Mouse (Mus musculus) embryonic fibroblast, embryonic 13.5 days (primary cell): Measurements from ENCODE around the gene Pet100. TPM values are rescaled to one million over a fixed set of nuclear protein-coding genes. Genes with fewer than 3 reads are reported as not detected.
"Not testable (repeated sequence)": the region's sequence is repeated elsewhere in the genome, so short reads cannot be mapped to it uniquely, and the experiment has no call there.

Experiments used
- H3K27ac ChIP-seq: 2 replicates; pipeline ENCODE4 v1.5.1; 2012; ENCODE audit warnings: low read length, control low read depth, inconsistent platforms; ENCODE audit not compliant: insufficient read depth
- H3K4me1 ChIP-seq: 2 replicates; pipeline ENCODE4 v1.6.1; 2011; ENCODE audit warnings: low read length; ENCODE audit not compliant: control insufficient read depth, insufficient read depth
- H3K4me3 ChIP-seq: 2 replicates; pipeline ENCODE4 v1.5.1; 2011; ENCODE audit warnings: mild to moderate bottlenecking, control low read depth, low read length; ENCODE audit not compliant: insufficient read depth
- CTCF ChIP-seq: IDR thresholded peaks from 2 replicates; pipeline ENCODE4 v1.5.1; 2011; ENCODE audit warnings: mild to moderate bottlenecking, control low read depth, low read length, moderate library complexity, borderline replicate concordance; ENCODE audit not compliant: insufficient read depth
- POLR2A ChIP-seq: IDR thresholded peaks from 2 replicates; pipeline ENCODE4 v1.6.1; 2011; ENCODE audit warnings: low read depth, mild to moderate bottlenecking, control low read depth, low read length, moderate library complexity
- polyA plus RNA-seq: library from polyadenylated mRNA; stranded (reverse); fragments of >200 nt; gene quantifications from 2 replicates; pipeline ENCODE4 v1.2.4, GENCODE M21; 2011; ENCODE audit warnings: low read depth; ENCODE audit not compliant: missing spikeins, insufficient read length

The Pet100 gene
- polyA plus RNA-seq = 73.1 and 80.7 TPM in 2 replicates

DNA sequence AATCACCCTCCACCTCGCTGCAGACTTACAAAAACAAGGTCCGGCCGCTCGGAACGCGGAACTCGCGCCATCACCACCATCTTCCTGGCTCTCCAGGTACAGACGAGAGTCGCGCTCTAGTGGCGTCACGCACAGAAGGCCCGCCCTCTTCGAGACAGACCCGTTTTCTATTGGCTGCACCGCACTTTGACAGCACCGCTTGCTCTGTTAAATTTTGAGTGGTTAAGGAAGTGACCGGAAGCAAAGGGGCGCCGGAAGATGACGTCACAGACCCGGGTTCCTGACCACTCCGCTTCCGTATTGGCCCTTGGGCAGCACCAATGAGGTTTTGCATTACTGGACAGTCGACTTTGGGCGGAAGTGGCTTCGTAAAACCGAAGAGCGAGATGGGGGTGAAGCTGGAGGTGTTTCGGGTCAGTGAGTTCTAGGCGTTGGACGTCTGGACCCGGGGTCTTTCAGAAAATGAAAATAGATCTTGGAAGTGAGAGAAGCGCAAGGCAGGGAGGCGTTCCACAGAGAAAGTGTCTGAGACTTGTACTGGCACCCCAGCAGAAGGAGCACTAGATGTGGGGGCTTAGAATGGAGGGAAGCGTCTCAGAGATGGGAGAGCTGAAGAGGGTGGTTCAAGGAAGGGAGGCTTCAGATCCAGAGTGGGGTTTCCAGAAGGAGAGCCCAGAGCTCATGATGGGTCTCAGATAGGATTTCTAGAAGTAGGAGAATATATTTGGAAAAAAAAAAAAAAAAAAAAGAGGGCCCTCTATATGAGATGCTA, at the start of gene Pet100, which contains the start of gene Xab2:
Pet100 (plus strand) TSS at position 350 of the 772 bp plus-strand sequence.
Xab2 (minus strand) TSS at position 118 of the 772 bp plus-strand sequence.
- Histone ChIP-seq H3K27ac (no peak within 1 kb of the TSS), H3K4me3 (peak within 1 kb of the TSS; percentile 97), H3K4me1 (no peaks in the 10 kb centered on the region)
- TF ChIP-seq POLR2A (peak; percentile 50), CTCF (no peak)

DNA sequence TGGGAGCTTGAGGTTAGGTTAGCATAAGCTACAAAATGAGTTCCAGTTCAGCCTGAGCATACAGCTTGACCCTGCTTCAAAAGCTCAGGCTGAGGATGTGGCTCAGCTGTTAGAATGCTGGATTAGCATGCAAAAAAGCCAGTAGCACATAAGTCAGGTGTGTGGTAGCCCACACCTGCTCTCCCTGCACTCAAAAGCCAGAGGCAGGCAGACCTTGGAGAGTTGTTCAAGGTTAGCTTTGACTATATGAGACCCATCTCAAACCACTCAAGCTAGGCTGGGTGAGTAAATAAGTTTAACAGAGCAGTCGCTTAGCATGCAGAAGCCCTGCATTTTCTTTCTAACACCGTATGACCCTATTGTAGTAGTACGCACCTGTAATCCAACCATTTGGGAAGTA, 46.8 kb upstream of the Pet100 start:
- Histone ChIP-seq H3K4me3 (no peak overlapping the region), H3K4me1 (no peaks in the 10 kb centered on the region), H3K27ac (no peak overlapping the region)
- TF ChIP-seq POLR2A (no peak), CTCF (no peak)

DNA sequence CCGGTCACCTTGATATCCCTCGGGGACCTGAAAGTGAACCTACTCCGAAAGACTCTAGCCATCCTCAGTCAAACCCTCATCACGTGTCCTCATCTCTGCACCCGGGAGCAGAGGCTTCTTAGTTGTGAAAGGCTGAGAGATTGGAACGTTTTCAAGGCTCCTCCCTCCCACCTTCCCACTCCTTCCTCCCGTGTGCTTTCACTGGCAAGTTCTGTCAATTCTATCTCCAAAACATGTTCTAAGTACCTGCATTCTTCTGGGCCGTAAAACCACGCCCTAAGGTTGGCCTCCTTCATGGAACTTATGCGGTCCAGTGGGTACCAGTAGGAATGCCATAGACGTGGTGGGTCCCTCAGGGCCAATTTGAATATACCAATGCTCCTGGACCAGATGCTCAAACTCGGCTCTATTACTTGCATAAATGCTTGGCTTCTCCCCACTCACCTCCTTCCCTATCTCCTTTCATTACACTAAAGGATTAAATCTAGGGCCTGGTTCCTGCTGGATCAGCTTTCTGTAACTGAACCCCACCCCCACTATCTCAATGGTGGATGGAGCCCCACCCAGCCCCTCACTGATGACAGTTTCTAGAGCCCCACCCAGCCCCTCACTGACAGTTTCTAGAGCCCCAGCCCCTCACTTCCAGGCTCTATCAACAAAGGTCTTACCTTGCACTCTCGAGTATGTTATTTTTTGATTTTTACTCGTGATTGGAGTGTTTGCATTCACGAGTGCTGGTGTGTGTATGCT, 45.0 kb upstream of the Pet100 start:
- Histone ChIP-seq H3K4me1 (no peaks in the 10 kb centered on the region), H3K4me3 (no peak overlapping the region), H3K27ac (no peak overlapping the region)
- TF ChIP-seq CTCF = no peak
- TF ChIP-seq POLR2A = no peak

DNA sequence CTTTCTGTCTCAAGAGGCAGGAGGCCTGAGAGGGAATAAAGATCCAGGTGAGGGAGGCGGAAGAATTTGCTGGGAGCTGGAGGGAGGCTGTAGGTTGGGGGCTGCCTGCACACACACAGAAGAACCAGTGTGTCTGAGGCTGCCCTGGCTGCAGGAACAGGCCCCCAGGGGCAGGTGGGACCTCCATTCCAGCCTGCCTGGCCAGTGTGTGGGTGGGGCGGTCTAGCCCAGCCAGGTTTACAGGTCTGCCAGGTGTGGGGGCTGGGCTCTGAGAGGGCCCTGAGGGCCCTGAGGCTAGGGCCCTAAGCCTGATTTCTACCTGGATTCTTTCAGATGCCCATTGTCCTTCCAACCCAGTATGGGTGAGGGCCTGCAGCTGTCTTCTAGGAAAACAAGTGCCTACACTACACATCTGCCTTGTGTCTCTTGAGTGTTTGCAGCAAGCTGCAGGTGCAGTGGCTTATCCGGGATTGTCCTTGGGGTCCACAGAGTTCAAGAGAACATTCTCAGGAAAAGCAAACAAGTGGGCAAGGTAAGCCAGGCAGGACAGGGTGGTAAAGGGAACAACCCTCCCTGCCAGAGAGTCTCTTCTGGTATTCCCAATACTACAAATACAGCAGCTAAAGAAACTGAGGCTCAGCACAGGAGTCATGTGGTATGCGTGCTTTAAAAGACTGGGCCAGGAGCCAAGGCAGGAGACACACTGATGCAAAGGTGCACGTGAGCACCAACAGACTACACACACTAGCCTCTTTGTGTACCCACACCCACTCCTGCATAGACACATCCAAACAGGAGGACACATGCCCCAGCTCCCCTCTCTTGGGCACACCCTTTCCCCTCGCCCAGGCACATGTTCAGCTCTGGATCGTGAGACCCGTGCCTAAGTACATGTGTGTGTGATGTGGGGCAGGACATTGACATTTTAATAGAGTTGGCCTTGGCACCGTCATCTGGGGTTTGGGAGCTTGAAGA, 41.7 kb upstream of the Pet100 start:
- no peak overlapping the region for H3K27ac ChIP-seq
- no peak overlapping the region for H3K4me3 ChIP-seq
- TF ChIP-seq POLR2A (no peak), CTCF (no peak)
- H3K4me1 ChIP-seq = no peaks in the 10 kb centered on the region

DNA sequence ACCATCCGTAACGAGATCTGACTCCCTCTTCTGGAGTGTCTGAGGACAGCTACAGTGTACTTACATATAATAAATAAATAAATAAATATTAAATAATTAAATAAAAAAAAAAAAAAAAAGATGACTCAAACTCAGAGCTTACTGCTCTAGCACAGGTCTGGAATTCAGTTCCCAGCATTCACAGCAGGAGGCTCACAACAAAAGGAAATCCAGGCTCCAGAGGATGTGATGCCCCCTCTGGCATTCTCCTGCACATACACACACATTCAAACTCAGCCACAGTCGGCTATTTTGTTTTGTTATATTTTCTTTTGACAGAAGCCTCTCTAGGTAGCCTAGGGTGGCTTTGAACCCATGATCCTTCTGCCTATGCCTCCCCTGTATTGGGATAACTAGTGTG, 39.4 kb upstream of the Pet100 start:
- not testable (repeated sequence) for H3K27ac ChIP-seq, H3K4me1 ChIP-seq, H3K4me3 ChIP-seq

DNA sequence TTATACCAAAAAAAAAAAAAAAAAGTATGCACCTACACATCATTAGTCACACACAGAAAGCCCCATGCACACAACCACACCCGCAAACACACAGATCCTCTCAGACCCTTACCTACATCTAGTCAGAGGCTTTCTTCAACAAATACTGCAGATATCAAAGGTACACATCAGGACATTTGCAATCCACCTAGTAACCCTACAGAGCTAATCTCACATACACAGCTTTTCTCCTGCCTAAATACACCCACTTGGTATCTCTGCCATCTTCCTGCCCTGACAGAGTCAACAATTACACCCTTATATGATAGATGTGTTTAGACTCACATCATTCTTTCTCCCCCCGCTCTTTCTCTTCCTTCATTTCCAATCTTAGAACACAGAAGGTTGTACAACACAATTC, 34.9 kb upstream of the Pet100 start:
- TF ChIP-seq POLR2A (no peak), CTCF (no peak)
- Histone ChIP-seq H3K4me3 (no peak overlapping the region), H3K4me1 (no peaks in the 10 kb centered on the region), H3K27ac (no peak overlapping the region)

DNA sequence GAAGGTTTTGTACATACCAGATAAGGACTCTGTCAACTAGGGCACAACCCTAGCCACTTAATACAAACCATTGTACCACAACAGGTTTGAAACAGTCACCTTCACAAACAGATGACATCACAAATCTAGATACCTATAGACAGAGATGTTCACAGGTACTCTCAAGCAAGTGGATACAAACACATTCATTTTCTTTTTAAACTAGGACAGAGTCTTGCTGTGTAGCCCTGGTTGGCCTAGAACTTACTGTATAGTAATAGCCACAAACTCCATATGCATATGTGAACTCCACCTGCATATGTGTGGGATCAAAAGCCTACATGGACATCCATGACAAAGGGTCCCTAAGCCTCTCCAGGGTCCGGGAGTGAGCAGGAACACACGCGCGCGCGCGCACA, 34.4 kb upstream of the Pet100 start, which contains the start of gene Camsap3:
Camsap3 (plus strand) TSS at position 301 of the 398 bp plus-strand sequence.
- Histone ChIP-seq H3K4me3 (peak within 1 kb of the TSS; percentile 35), H3K27ac (no peak within 1 kb of the TSS), H3K4me1 (no peaks in the 10 kb centered on the region)
- no peak for TF ChIP-seq POLR2A
- no peak for TF ChIP-seq CTCF

DNA sequence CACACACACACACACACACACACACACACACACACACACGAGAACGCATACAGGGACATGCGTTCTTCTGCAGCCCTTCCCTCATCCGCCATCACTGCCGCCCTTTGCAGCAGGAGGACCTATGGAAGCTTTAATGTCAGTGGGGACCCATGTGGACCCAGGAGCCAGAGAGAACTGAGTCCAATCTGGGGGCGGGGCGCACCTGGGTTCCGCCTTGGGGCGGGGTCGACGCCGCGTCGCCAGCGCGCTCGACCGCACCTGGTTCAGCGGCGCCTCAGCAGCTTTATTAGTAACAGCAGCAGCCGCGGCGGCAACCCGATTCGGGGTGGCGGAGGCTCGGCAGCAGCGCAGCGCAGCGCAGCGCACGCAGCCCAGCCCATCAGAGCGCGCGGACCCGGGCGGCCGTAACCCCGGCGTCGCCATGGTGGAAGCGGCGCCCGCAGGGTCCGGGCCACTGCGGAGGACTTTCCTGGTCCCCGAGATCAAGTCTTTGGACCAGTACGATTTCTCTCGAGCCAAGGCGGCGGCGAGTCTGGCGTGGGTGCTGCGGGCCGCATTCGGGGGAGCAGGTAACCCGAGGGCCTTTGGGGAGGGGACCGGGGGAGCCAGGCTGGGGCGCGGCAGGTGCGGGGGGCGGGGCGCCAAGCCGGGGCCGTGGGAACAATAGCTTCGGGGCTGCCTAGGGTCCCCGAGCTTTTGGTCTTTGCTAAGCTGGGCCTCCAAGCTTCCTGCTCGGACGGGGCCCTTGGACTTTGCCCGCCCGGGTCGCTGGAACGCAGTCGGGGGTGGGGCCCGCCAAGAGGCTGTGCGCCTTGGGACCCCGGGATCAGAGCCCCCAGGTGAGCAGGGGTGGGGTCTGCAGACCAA, 33.7 kb upstream of the Pet100 start:
- Histone ChIP-seq H3K4me3 (peak overlapping the region; percentile 35), H3K4me1 (no peaks in the 10 kb centered on the region), H3K27ac (no peak overlapping the region)
- no peak for TF ChIP-seq CTCF
- TF ChIP-seq POLR2A = no peak
